Mouse (Mus musculus): Measurements from ENCODE around the gene Lsm7.

DNA sequence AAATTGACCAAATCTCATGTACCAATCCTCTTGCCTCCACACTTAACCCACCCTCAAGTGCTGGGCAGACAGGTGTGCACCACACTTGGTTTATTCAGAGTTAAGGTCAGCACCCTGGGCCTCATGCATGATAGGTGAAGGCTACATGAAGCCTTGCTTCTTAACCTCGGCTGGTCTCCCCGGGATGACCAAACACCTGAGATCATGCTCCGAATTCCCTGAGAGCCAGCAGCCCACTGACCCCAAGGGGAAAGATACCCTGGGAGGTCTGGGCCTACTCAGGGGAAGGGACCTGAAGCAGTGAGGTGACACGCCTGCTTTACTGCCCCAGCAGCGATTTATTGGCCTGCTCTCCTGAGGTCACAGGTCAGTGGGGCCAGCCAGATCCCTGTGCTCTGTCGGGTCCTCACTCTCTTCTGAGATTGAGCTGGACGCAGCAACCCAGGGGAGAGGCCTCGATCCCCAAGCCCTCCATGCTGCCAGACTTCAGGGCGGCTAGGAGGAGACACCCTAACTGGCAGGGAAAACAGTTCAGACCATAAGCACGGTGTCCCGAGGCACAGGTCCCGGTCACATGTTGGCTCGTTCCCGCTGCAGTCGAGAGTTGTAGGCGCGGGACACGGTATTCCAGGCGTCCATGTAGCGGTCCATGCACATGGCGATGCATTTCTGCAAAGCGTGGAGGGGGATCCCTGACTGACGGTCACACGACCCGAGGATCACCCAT lies 44.7 kb upstream of the Lsm7 start:
- TF ChIP-seq POLR2A (IDR thresholded peaks at IDR 0.05; ENCODE audit: insufficient read depth, low read length) (no peak), CTCF (IDR thresholded peaks at IDR 0.05; ENCODE audit: low read depth, low read length) (no peak), EP300 (IDR thresholded peaks at IDR 0.05; ENCODE audit: insufficient read depth, low read depth, low read length) (no peak)

Measured in ES-Bruce4 (cell line).